Mouse (Mus musculus) forebrain, postnatal 0 days (tissue): Measurements from ENCODE around the gene Itgb2l. TPM values are rescaled to one million over a fixed set of nuclear protein-coding genes. Genes with fewer than 3 reads are reported as not detected.
A peak's percentile ranks its signal among the peaks of the same experiment; 100 is the strongest.

Source experiments
- ATAC-seq: fragments of 200-750 bp; cut with Nextera tagmentation; 2 replicates; pipeline ENCODE4 v1.8.0; 2017; ENCODE audit warnings: mild to moderate bottlenecking, moderate library complexity
- DNase-seq: peaks from one replicate; pipeline ENCODE4 v3.0.0-alpha.2; 2015
- H3K27ac ChIP-seq: fragments of 300-500 bp; sonication (generic); 2 replicates; pipeline ENCODE4 v1.5.1; 2014; ENCODE audit warnings: low read depth, mild to moderate bottlenecking, antibody characterized with exemption, low read length, moderate library complexity, mixed read lengths
- H3K27me3 ChIP-seq: fragments of 300-500 bp; sonication (generic); 2 replicates; pipeline ENCODE4 v1.6.1; 2014; ENCODE audit warnings: mild to moderate bottlenecking, low read length, mixed read lengths; ENCODE audit not compliant: insufficient read depth
- H3K36me3 ChIP-seq: fragments of 300-500 bp; sonication (generic); 2 replicates; pipeline ENCODE4 v1.6.1; 2014; ENCODE audit warnings: mild to moderate bottlenecking, moderate library complexity; ENCODE audit not compliant: insufficient read depth
- H3K4me1 ChIP-seq: fragments of 300-500 bp; sonication (generic); 2 replicates; pipeline ENCODE4 v1.6.1; 2014; ENCODE audit warnings: antibody characterized with exemption; ENCODE audit not compliant: insufficient read depth
- H3K4me2 ChIP-seq: fragments of 300-500 bp; sonication (generic); 2 replicates; pipeline ENCODE4 v1.6.1; 2014; ENCODE audit warnings: low read depth, mild to moderate bottlenecking, moderate library complexity
- H3K4me3 ChIP-seq: fragments of 300-500 bp; sonication (generic); 2 replicates; pipeline ENCODE4 v1.5.1; 2014; ENCODE audit warnings: low read depth, low read length, mixed read lengths
- H3K9ac ChIP-seq: fragments of 300-500 bp; sonication (generic); 2 replicates; pipeline ENCODE4 v1.6.1; 2014; ENCODE audit warnings: mild to moderate bottlenecking
- H3K9me3 ChIP-seq: fragments of 300-500 bp; sonication (generic); 2 replicates; pipeline ENCODE4 v1.6.1; 2016; ENCODE audit warnings: low read length
- CTCF ChIP-seq: sonication (generic); IDR thresholded peaks from 2 replicates; pipeline ENCODE4 v1.5.1; 2016; ENCODE audit warnings: antibody characterized with exemption, control low read depth, low read depth
- WGBS: fragments of 180-500 bp; shearing (Covaris S2); extraction: QIAGEN DNeasy Blood & Tissue Kit; methylation state at CpG from one replicate; pipeline ENCODE4 v1.1.7; 2014; 5-methylcytosine and 5-hydroxymethylcytosine counted together
- polyA plus RNA-seq: library from polyadenylated mRNA; unstranded; fragments of >200 nt; fragmentation: Nextera tagmentation; extraction: Ambion mirVana; gene quantifications from 2 replicates; pipeline ENCODE4 v1.2.1, GENCODE M21; 2015
- total RNA-seq: library from RNA; depleted of rRNA; stranded (reverse); fragments of >200 nt; gene quantifications from 2 replicates; pipeline ENCODE4 v1.2.3, GENCODE M21; 2014

Itgb2l gene
- total and polyA plus RNA-seq, 2 experiments from 2014 or later = 0.08 TPM; not detected in 1

- Histone ChIP-seq H3K27me3 (no peaks in the 10 kb centered on the region), H3K27ac (no peak overlapping the region), H3K4me2 (no peak overlapping the region), H3K4me1 (no peaks in the 10 kb centered on the region), H3K9me3 (no peaks in the 10 kb centered on the region), H3K4me3 (no peak overlapping the region), H3K36me3 (no peaks in the 10 kb centered on the region), H3K9ac (no peak overlapping the region)
- ATAC-seq = no peak
- no peak for TF ChIP-seq CTCF
- no peak for DNase-seq
- 90% methylated on average over 6 of the region's 6 CpGs for WGBS
These were observed 55.6 kb downstream of the Itgb2l start for GRCm38 (mm10) chr16:96387685-96388371.

GRCm38 (mm10) chr16:96384741-96385140, 58.7 kb downstream of the Itgb2l start:
- Histone ChIP-seq H3K27ac (no peak overlapping the region), H3K9ac (no peak overlapping the region), H3K36me3 (no peaks in the 10 kb centered on the region), H3K27me3 (no peaks in the 10 kb centered on the region), H3K4me2 (no peak overlapping the region), H3K4me3 (no peak overlapping the region), H3K9me3 (no peaks in the 10 kb centered on the region), H3K4me1 (no peaks in the 10 kb centered on the region)
- no peak for TF ChIP-seq CTCF
- ATAC-seq (no peak), DNase-seq (no peak)

GRCm38 (mm10) chr16:96382496-96383181, 60.8 kb downstream of the Itgb2l start:
- Histone ChIP-seq H3K4me3 (no peak overlapping the region), H3K4me1 (no peaks in the 10 kb centered on the region), H3K9me3 (no peaks in the 10 kb centered on the region), H3K9ac (no peak overlapping the region), H3K27me3 (no peaks in the 10 kb centered on the region), H3K4me2 (no peak overlapping the region), H3K27ac (no peak overlapping the region), H3K36me3 (no peaks in the 10 kb centered on the region)
- DNase-seq (no peak), ATAC-seq (no peak)
- WGBS = 89% methylated on average over 5 of the region's 5 CpGs
- TF ChIP-seq CTCF = no peak

GRCm38 (mm10) chr16:96381435-96381834, 62.0 kb downstream of the Itgb2l start:
- H3K9ac ChIP-seq = no peak overlapping the region
- H3K4me3 ChIP-seq = no peak overlapping the region
- H3K4me1 ChIP-seq = no peaks in the 10 kb centered on the region
- H3K27ac ChIP-seq = no peak overlapping the region
- DNase-seq = no peak
- H3K36me3 ChIP-seq = no peaks in the 10 kb centered on the region
- TF ChIP-seq CTCF = no peak
- 94% methylated on average over 12 of the region's 12 CpGs for WGBS
- no peak for ATAC-seq
- no peak overlapping the region for H3K4me2 ChIP-seq
- no peaks in the 10 kb centered on the region for H3K27me3 ChIP-seq
- no peaks in the 10 kb centered on the region for H3K9me3 ChIP-seq

- Histone ChIP-seq H3K4me3 (no peak overlapping the region), H3K36me3 (no peaks in the 10 kb centered on the region), H3K9ac (no peak overlapping the region), H3K9me3 (no peaks in the 10 kb centered on the region), H3K4me1 (no peaks in the 10 kb centered on the region), H3K27ac (no peak overlapping the region), H3K4me2 (no peak overlapping the region), H3K27me3 (no peaks in the 10 kb centered on the region)
- no peak for ATAC-seq
- no peak for DNase-seq
- 96% methylated on average over 10 of the region's 10 CpGs for WGBS
- TF ChIP-seq CTCF = no peak
These were observed 65.3 kb downstream of the Itgb2l start for GRCm38 (mm10) chr16:96378111-96378510.

GRCm38 (mm10) chr16:96376342-96376741, 67.1 kb downstream of the Itgb2l start:
- DNase-seq = peak; percentile 41
- WGBS = 11% methylated on average over 7 of the region's 7 CpGs

GRCm38 (mm10) chr16:96375538-96375937, 67.9 kb downstream of the Itgb2l start:
- no peak overlapping the region for H3K4me3 ChIP-seq
- no peak overlapping the region for H3K27ac ChIP-seq
- H3K4me2 ChIP-seq = no peak overlapping the region
- 93% methylated on average over 7 of the region's 7 CpGs for WGBS
- H3K36me3 ChIP-seq = no peaks in the 10 kb centered on the region
- H3K9ac ChIP-seq = no peak overlapping the region
- TF ChIP-seq CTCF = no peak
- no peaks in the 10 kb centered on the region for H3K4me1 ChIP-seq
- DNase-seq (no peak), ATAC-seq (no peak)
- no peaks in the 10 kb centered on the region for H3K27me3 ChIP-seq
- H3K9me3 ChIP-seq = no peaks in the 10 kb centered on the region

More at GRCm38 (mm10) chr16:96376342-96376741, 67.1 kb downstream of the Itgb2l start:
- no peaks in the 10 kb centered on the region for H3K4me1 ChIP-seq
- ATAC-seq = no peak
- no peak overlapping the region for H3K4me2 ChIP-seq
- no peaks in the 10 kb centered on the region for H3K9me3 ChIP-seq
- no peak overlapping the region for H3K4me3 ChIP-seq
- TF ChIP-seq CTCF = no peak
- no peaks in the 10 kb centered on the region for H3K36me3 ChIP-seq
- no peaks in the 10 kb centered on the region for H3K27me3 ChIP-seq
- no peak overlapping the region for H3K27ac ChIP-seq
- no peak overlapping the region for H3K9ac ChIP-seq
